Mouse (Mus musculus) myocyte (in vitro differentiated cells): Measurements from ENCODE around the gene Tex264. TPM values are rescaled to one million over a fixed set of nuclear protein-coding genes. Genes with fewer than 3 reads are reported as not detected.

Experiments used
- H3K27me3 ChIP-seq: one replicate; pipeline ENCODE4 v1.6.1; 2011; ENCODE audit not compliant: control insufficient read depth, insufficient read depth, insufficient read length
- H3K36me3 ChIP-seq: one replicate; pipeline ENCODE4 v1.6.1; 2011; ENCODE audit not compliant: control insufficient read depth, insufficient read depth
- H3K4me2 ChIP-seq: one replicate; pipeline ENCODE4 v1.6.1; 2011; ENCODE audit warnings: low read depth, control low read depth
- H3K4me3 ChIP-seq: one replicate; pipeline ENCODE4 v1.5.1; 2011; ENCODE audit warnings: mild to moderate bottlenecking, control low read depth, moderate library complexity
- H3K79me2 ChIP-seq: one replicate; pipeline ENCODE4 v1.6.1; 2011; ENCODE audit not compliant: control insufficient read depth, insufficient read depth
- H3ac ChIP-seq: one replicate; pipeline ENCODE4 v1.6.1; 2011; ENCODE audit not compliant: control insufficient read depth, insufficient read length
- CEBPB ChIP-seq: IDR thresholded peaks from 2 replicates; pipeline ENCODE4 v1.6.1; 2011; ENCODE audit warnings: mild to moderate bottlenecking, moderate library complexity; ENCODE audit not compliant: poor library complexity, insufficient read depth, severe bottlenecking
- E2F4 ChIP-seq: IDR thresholded peaks from one replicate; pipeline ENCODE4 v1.6.1; 2011; ENCODE audit warnings: mild to moderate bottlenecking, control low read depth, moderate library complexity; ENCODE audit not compliant: insufficient read depth
- MAX ChIP-seq: IDR thresholded peaks from one replicate; pipeline ENCODE4 v1.6.1; 2011; ENCODE audit warnings: low read depth, mild to moderate bottlenecking, control low read depth
- MYOD1 ChIP-seq, 3 experiments: IDR thresholded peaks; one replicate each; pipeline ENCODE4 v1.6.1; 2011; ENCODE audit warnings: control low read depth in 2 of 3, low read depth in 2 of 3, mild to moderate bottlenecking in 2 of 3, moderate library complexity in 1 of 3; ENCODE audit not compliant: insufficient read length in 2 of 3, control insufficient read depth in 1 of 3
- MYOG ChIP-seq, 3 experiments: IDR thresholded peaks; one replicate each; pipeline ENCODE4 v1.6.1; 2011; ENCODE audit warnings: control low read depth in 2 of 3, low read depth in 2 of 3, mild to moderate bottlenecking in 2 of 3; ENCODE audit not compliant: insufficient read length in 2 of 3, control insufficient read depth in 1 of 3, insufficient read depth in 1 of 3
- POLR2A ChIP-seq: IDR thresholded peaks from one replicate; pipeline ENCODE4 v1.6.1; 2011; ENCODE audit warnings: low read depth, mild to moderate bottlenecking, control low read depth, moderate library complexity; ENCODE audit not compliant: insufficient read length
- POLR2AphosphoS2 ChIP-seq: IDR thresholded peaks from one replicate; pipeline ENCODE4 v1.6.1; 2011; ENCODE audit warnings: low read depth, control low read depth; ENCODE audit not compliant: insufficient read length
- REST ChIP-seq: IDR thresholded peaks from one replicate; pipeline ENCODE4 v1.6.1; 2011; ENCODE audit warnings: mild to moderate bottlenecking, control low read depth, moderate library complexity; ENCODE audit not compliant: insufficient read depth, insufficient read length
- SRF ChIP-seq: IDR thresholded peaks from one replicate; pipeline ENCODE4 v1.6.1; 2011; ENCODE audit warnings: low read depth; ENCODE audit not compliant: control insufficient read depth, insufficient read length
- TCF12 ChIP-seq: IDR thresholded peaks from one replicate; pipeline ENCODE4 v1.6.1; 2011; ENCODE audit warnings: mild to moderate bottlenecking, control low read depth; ENCODE audit not compliant: poor library complexity, insufficient read depth, severe bottlenecking
- TCF3 ChIP-seq: IDR thresholded peaks from one replicate; pipeline ENCODE4 v1.6.1; 2011; ENCODE audit warnings: low read depth, control low read depth; ENCODE audit not compliant: insufficient read length
- USF1 ChIP-seq: IDR thresholded peaks from one replicate; pipeline ENCODE4 v1.6.1; 2011; ENCODE audit warnings: low read depth, mild to moderate bottlenecking, control low read depth, moderate library complexity
- polyA plus RNA-seq: library from polyadenylated mRNA; unstranded; fragments of >200 nt; fragmentation: generic; extraction: Trizol; gene quantifications from one replicate; pipeline ENCODE4 v1.2.1, GENCODE M21; 2012; ENCODE audit warnings: missing spikeins

Gene Tex264
- polyA plus RNA-seq, 1 experiment, result 111 TPM

- Histone ChIP-seq H3K36me3 (no peaks in the 10 kb centered on the region), H3K4me2 (no peak overlapping the region), H3K4me3 (no peak overlapping the region), H3K27me3 (no peaks in the 10 kb centered on the region), H3ac (no peak overlapping the region), H3K79me2 (peaks cover 4% of the 10 kb centered on the region)
- TF ChIP-seq MYOG (IDR thresholded peaks at IDR 0.05; ENCODE audit: control insufficient read depth in 1 of 3, insufficient read depth in 1 of 3, insufficient read length in 2 of 3, low read depth in 2 of 3) (no peak), USF1 (no peak), TCF12 (no peak), CEBPB (no peak), POLR2AphosphoS2 (no peak), E2F4 (no peak), SRF (no peak), TCF3 (no peak), POLR2A (no peak), MAX (no peak), REST (no peak), MYOD1 (IDR thresholded peaks at IDR 0.05; ENCODE audit: control insufficient read depth in 1 of 3, insufficient read length in 2 of 3, low read depth in 2 of 3) (no peak)
These were observed 3.1 kb upstream of the Tex264 start for GRCm38 (mm10) chr9:106688834-106689233.

GRCm38 (mm10) chr9:106686983-106687650, 1.4 kb upstream of the Tex264 start:
- H3K4me2 ChIP-seq, result no peak overlapping the region

DNA sequence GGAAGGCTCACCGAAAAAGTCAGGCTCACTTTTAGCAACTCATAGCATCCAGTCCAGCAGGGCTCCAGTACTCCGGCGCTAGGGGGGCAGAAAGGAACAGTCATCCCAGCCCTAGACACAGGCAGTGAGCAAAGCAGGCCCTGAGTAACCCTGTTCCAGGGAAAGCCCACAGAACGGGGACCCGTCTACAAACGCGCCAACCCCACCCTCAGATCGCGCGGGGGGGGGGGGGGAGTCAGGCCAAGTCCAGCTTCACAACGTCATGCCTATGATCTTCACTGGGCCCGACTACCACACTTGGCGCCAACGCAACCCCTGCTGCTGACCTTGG, 844 bp downstream of the Tex264 start:
- TF ChIP-seq TCF3 (no peak), POLR2A (peak; percentile 15)
- Histone ChIP-seq H3K4me2 (peak overlapping the region; percentile 81), H3ac (peak overlapping the region; percentile 87), H3K79me2 (peaks cover 11% of the 10 kb centered on the region), H3K4me3 (peak overlapping the region; percentile 67), H3K27me3 (no peaks in the 10 kb centered on the region), H3K36me3 (peaks cover 6% of the 10 kb centered on the region)

More at GRCm38 (mm10) chr9:106686983-106687650, 1.4 kb upstream of the Tex264 start:
- H3K79me2 ChIP-seq, result peaks cover 11% of the 10 kb centered on the region
- H3K4me3 ChIP-seq, result no peak overlapping the region
- H3K27me3 ChIP-seq, result no peaks in the 10 kb centered on the region
- H3K36me3 ChIP-seq, result no peaks in the 10 kb centered on the region
- no peak overlapping the region for H3ac ChIP-seq
- no peak for TF ChIP-seq REST
- TF ChIP-seq MYOG (IDR thresholded peaks at IDR 0.05; ENCODE audit: control insufficient read depth in 1 of 3, insufficient read depth in 1 of 3, insufficient read length in 2 of 3, low read depth in 2 of 3), result no peak
- no peak for TF ChIP-seq CEBPB
- no peak for TF ChIP-seq TCF12
- no peak for TF ChIP-seq SRF
- TF ChIP-seq POLR2A, result no peak

DNA sequence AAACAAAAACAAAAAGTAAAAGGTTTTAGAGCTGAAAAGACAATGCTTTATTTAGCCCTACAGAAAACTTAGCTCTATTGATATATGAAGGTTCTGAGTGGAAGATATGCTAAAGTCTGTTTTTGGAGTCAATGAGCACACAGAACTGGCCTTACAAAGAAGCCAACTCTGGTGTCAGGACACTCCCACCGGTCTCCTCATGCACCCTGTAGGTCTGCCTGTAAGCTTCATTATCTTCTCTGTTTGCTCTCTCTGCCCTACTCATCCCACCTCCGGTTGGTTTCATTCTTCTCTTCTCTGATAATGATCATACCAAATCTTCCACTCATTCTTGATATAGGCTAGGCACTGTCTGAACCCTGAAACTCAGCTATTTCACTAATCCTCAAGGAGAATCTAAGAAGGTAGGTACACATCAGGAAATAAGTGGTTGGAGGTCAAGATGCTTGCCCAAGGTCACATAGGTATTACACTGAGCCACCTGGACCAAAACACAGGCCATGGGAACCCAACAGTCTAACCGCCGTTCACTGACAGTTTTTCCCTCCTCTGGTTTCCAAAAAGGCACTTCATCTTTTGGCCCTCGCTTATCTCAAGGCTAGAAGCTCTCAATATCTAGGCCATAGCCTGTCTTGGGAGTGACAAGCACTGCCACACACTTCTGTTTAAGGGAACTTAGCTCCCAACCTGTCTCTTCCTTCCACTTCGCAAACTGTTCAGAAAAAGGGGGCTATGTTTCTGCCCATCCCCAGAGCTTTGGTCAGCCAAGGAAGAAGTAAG, 1.4 kb downstream of the Tex264 start:
- Histone ChIP-seq H3ac (peak overlapping the region; percentile 87), H3K4me2 (peak overlapping the region; percentile 81), H3K4me3 (peak overlapping the region; percentile 67), H3K36me3 (peaks cover 6% of the 10 kb centered on the region), H3K27me3 (no peaks in the 10 kb centered on the region), H3K79me2 (peaks cover 11% of the 10 kb centered on the region)
- TF ChIP-seq MYOD1 (IDR thresholded peaks at IDR 0.05; ENCODE audit: control insufficient read depth in 1 of 3, insufficient read length in 2 of 3, low read depth in 2 of 3) (no peak), CEBPB (no peak), E2F4 (no peak), USF1 (no peak), MAX (no peak)

- Histone ChIP-seq H3K36me3 (peaks cover 6% of the 10 kb centered on the region), H3K79me2 (peaks cover 11% of the 10 kb centered on the region), H3K4me2 (peak overlapping the region; percentile 42), H3K4me3 (no peak overlapping the region), H3K27me3 (no peaks in the 10 kb centered on the region), H3ac (no peak overlapping the region)
- no peak for TF ChIP-seq POLR2AphosphoS2
- TF ChIP-seq REST, result no peak
- no peak for TF ChIP-seq MAX
- TF ChIP-seq USF1, result no peak
These were observed 4.7 kb downstream of the Tex264 start for GRCm38 (mm10) chr9:106681026-106681425.
